Mouse (Mus musculus): ENCODE data around the gene Nova2. TPM values are rescaled to one million over a fixed set of nuclear protein-coding genes. Genes with fewer than 3 reads are reported as not detected.

Nova2 gene
- total RNA-seq, 1 experiment from 2014 or later, result not detected

DNA sequence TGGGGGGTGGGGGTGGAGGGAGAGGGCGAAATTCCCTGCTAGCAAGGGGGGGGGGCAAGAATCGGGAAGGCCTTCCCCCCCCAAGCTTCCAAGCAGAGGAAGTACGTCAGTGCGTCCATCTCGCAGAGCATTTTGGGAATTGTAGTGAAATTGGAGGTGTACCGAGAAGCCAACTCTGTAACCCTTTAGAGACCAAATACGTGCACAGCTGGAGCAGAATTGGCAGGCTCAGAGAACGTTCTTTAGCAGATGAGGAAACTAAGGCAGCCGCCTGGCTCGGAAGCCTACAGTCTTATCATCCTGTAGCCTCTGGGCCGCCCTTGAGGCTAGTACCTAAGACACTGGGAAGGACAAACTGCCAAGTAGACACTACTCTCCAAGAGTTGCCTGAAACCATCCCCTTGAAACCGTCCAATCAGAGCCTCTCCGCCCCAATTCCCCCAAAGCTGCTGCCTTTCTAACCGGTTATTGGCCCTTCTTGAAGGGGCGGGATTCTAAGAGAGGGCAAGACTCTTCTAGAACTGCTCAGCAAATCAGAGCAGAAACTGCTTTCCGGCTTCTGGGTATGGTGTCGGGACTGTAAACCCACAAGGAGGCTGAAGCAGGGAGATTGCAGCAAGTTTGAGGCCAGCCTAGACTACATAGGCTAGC, 77.3 kb downstream of the Nova2 start:
- ATAC-seq (ENCODE audit: extremely low read depth, insufficient number of reproducible peaks, low FRiP score, poor library complexity, severe bottlenecking), result peak; percentile 21; the same call in 1 of the 2 replicates

DNA sequence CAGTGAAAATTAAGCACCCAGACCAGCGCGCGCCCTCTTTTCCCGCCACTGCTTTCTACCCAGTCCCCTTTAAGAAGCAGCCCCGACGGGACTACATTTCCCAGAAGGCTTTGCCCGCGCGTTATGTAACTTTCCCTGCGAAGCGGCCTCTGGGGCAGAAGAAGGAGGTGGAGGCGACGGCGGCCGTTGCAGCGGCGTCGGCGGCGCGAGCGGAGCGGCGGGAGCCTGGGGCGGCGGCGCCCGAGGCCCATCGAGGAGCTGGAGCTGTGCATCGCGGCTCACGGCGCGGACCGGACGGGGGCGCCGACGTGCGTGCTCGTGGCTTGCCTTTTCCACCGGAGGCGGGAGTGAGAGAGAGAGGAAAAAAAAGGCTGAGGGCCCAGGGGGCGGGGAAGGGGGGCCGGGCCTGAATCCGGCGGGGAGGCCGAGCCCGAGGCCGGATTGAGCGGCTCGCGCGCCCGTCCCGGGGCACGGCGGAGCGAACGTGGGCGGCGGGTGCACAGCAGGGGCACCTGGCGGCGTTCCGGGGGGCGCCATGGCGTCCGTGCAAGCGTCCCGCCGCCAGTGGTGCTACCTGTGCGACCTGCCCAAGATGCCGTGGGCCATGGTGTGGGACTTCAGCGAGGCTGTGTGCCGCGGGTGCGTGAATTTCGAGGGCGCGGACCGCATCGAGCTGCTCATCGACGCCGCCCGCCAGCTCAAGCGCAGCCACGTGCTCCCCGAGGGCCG, 78.4 kb downstream of the Nova2 start, which contains the start of gene Irf2bp1:
Irf2bp1 (plus strand) TSS at position 143 of the 729 bp plus-strand sequence.
- ATAC-seq (ENCODE audit: extremely low read depth, insufficient number of reproducible peaks, low FRiP score, poor library complexity, severe bottlenecking), result peak; percentile 62

DNA sequence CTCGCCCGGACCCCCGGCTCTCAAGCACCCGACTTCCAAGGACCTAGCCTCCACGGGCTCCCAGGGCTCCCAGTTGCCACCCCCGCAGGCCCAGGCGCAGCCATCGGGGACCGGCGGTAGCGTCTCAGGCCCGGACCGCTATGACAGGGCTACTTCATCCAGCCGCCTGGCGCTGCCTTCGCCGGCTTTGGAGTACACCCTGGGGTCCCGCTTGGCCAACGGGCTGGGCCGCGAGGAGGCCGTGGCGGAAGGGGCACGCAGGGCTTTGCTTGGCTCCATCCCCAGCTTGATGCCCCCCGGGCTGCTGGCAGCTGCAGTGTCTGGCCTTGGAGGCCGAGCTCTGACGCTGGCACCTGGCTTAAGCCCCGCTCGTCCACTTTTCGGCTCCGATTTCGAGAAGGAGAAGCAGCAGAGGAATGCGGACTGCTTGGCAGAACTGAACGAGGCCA, 79.0 kb downstream of the Nova2 start:
- ATAC-seq (ENCODE audit: extremely low read depth, insufficient number of reproducible peaks, low FRiP score, poor library complexity, severe bottlenecking), result no peak

DNA sequence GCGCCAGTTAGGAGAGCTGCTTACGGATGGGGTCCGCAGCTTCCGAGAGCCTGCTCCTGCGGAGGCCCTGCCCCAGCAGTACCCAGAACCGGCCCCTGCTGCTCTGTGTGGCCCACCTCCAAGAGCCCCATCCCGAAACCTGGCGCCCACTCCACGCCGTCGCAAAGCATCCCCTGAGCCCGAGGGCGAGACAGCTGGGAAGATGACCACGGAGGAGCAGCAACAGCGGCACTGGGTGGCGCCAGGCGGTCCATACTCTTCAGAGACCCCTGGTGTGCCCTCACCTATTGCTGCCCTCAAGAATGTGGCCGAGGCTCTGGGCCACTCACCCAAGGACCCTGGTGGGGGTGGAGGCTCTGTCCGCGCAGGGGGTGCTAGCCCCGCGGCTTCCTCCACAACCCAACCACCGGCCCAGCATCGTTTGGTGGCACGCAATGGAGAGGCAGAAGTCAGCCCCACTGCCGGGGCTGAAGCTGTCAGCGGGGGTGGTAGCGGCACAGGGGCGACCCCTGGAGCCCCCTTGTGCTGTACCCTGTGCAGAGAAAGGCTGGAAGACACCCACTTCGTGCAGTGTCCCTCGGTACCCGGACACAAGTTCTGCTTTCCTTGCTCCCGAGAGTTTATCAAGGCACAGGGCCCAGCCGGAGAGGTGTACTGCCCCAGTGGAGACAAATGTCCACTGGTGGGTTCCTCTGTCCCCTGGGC, 79.9 kb downstream of the Nova2 start:
- no peak for ATAC-seq (ENCODE audit: extremely low read depth, insufficient number of reproducible peaks, low FRiP score, poor library complexity, severe bottlenecking)

DNA sequence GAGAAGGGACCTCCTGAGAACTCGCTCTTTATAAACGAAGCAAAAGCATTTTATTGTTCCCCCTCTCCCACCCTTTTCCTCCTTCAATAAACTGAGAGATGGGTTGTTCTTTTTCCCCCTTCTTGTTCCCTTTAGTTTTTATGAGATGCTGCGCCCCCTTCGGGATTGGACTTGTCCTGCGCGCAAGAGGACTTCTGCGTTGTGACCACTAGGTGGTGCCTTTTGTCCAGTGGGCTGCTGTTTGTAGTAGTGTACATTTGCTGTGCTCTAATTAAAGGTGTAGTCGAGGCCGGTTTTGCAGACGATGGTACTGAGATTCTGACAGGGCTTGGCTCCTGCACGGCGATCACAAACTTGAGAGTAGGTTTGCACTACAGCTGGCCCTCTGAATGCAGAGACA, 80.8 kb downstream of the Nova2 start:
- ATAC-seq (ENCODE audit: extremely low read depth, insufficient number of reproducible peaks, low FRiP score, poor library complexity, severe bottlenecking), result peak; percentile 53

DNA sequence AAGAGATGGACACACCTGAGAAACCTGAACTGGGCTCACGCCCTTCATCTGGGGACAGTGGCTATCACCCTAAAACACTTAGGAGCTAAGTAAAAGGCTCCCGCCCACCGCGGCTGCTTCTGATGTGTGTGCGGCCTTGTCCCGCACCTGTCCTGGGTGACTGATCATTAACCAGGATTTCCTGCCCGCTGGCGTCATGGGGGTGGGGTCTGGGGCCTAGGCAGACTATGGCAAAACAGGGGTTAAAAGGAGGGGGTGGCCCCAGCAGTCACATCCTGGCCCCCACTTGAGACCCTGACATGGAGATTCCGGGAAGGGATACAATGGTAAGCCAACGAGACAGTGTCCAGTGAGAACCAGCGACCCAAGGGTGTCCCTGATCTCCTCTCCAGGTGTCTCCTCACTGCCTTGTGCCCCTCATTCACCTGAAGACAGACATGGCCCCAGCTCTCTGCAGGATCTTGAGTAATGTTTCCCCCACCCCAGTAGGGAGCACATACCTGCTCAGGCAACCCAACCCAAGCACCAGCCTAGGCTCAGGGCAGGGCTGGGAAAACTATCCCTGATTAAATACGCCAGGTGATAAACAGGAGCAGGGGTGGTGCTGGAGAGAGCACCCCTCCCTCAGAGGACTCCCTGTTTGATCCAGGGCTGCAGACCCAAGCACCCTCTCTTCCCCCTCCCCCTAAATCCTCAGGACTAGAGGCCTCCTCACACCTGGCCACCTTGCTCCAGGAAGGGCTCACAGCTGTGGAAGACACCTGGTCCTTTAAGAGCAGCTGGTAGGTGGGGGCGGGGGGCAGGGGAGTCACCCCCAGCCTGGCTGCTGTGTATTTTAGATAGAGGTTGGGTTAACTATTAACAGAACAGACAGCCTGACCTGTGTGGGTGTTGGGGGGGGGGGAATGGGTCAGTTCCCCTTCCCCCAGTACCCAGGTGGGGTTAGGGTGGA, 81.6 kb downstream of the Nova2 start:
- ATAC-seq (ENCODE audit: extremely low read depth, insufficient number of reproducible peaks, low FRiP score, poor library complexity, severe bottlenecking), result no peak

DNA sequence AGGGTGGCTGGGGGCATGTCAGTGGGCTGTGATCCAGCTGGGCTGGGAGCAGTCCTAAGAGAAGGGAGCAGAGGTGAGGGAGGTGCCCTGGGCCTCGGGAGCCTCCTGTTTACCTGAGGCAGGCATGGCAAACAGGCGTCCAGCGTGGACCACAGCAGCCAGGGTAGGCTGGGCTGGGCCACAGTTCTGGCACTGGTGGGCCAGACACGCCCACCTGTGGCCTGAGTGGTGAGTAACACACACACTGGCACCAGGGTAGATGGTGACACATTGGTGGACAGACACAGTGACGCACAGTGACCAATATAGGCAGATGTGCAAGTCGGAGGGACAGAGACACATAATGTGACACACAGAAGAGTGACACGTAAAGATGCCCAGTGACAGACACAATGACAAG, 84.9 kb downstream of the Nova2 start:
- no peak for ATAC-seq (ENCODE audit: extremely low read depth, insufficient number of reproducible peaks, low FRiP score, poor library complexity, severe bottlenecking)

DNA sequence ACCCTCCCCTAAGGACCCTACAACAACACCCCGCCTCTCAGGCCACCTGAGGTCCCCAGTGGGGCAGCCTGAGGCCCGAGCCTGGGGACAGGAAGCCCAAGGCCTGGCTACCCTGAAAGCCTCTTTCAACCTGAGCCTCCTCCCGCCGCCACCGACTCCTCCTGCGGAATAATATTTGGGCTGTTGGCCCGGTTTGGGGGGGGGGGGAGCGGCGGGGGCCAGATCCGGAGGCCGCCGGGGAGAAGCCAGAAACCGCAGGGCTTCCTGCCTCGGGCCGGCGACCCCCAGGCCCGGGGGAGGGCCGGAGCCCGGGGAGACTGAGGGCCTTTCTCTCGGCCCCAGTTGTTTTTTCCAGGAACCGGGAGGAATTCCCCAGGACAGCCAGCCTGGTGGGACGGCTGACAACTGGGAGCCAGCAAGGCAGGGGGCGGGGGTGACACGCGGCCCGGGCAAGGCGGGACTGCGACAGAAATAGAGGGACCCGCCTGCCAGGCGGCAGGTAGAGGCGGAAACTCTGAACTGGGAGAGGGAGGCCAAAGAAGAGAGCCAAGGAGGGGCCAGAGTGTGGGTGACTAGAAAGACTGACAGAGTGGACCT, 86.4 kb downstream of the Nova2 start:
- ATAC-seq (ENCODE audit: extremely low read depth, insufficient number of reproducible peaks, low FRiP score, poor library complexity, severe bottlenecking), result no peak

DNA sequence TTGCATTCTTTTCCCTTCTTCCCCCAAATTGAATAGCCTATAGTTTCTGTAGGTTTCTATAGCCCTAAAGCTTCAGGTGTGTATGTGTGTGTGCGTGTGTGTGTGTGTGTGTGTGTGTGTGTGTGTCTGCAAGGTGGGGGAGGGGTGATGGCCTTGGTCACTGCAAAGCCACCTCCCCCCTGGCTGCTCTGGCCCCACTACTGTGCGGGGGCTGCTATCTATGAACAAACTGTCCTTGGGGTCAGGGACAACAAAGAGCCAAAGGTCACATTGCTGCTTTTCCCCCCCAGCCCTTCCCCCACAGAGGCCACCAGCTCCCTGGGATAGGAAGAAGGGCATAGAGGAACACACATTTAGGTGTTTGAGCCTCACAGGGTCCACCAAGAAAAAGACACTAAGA, 87.2 kb downstream of the Nova2 start:
- ATAC-seq (ENCODE audit: extremely low read depth, insufficient number of reproducible peaks, low FRiP score, poor library complexity, severe bottlenecking), result no peak

DNA sequence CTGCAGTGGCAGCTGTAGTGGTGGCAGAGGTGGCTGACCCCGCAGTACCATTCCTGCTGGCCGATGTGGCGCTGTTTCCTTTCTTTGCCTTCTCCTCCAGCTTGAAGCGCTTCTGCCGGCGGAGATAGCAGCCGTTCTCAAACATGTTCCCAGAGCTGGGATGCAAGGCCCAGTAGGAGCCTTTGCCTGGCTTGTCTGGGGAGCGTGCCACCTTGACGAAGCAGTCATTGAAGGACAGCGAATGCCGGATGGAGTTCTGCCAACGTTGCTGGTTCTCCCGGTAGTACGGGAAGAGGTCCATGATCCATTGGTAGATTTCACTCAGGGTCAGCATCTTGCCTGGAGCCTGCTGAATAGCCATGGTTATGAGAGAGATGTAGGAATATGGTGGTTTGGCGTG, 88.8 kb downstream of the Nova2 start:
- no peak for ATAC-seq (ENCODE audit: extremely low read depth, insufficient number of reproducible peaks, low FRiP score, poor library complexity, severe bottlenecking)

Other genes starting within 250 kb of the Nova2 start
- gene Psg20, start 239.7 kb upstream of the Nova2 start, total RNA-seq (2017), result not detected in 2 replicates
- gene Psg22, start 207.8 kb upstream of the Nova2 start, total RNA-seq (2017), result not detected in 2 replicates
- gene Psg19, start 127.4 kb upstream of the Nova2 start, total RNA-seq (2017), result not detected in 2 replicates
- not detected in 2 replicates for gene Psg17, start 104.3 kb upstream of the Nova2 start, total RNA-seq (2017)
- gene Mill2, start 85.9 kb upstream of the Nova2 start, total RNA-seq (2017), result 0.49 TPM in 1 of 2 replicates, not detected in the other
- gene Pglyrp1, start 54.6 kb upstream of the Nova2 start, total RNA-seq (2017), result 146 and 154 TPM in 2 replicates
- 16.2 and 17.5 TPM in 2 replicates for gene Ccdc61, start 15.5 kb upstream of the Nova2 start, total RNA-seq (2017)
- not detected in 2 replicates for gene Nanos2, start 61.5 kb downstream of the Nova2 start, total RNA-seq (2017)
- 0.74 and 2.0 TPM in 2 replicates for gene Mypop, start 65.4 kb downstream of the Nova2 start, total RNA-seq (2017)
- 13.2 and 16.9 TPM in 2 replicates for gene Irf2bp1, start 78.2 kb downstream of the Nova2 start, total RNA-seq (2017)
- not detected in 2 replicates for gene Foxa3, start 97.7 kb downstream of the Nova2 start, total RNA-seq (2017)
- gene Sympk, start 98.5 kb downstream of the Nova2 start, total RNA-seq (2017), result 64.8 and 67.0 TPM in 2 replicates
- gene Rsph6a, start 128.8 kb downstream of the Nova2 start, total RNA-seq (2017), result 0.35 and 0.37 TPM in 2 replicates
- gene Dmwd, start 150.3 kb downstream of the Nova2 start, total RNA-seq (2017), result 3.1 and 3.4 TPM in 2 replicates
- gene Dmpk, start 158.0 kb downstream of the Nova2 start, total RNA-seq (2017), result 1.4 and 2.1 TPM in 2 replicates
- gene Six5, start 168.7 kb downstream of the Nova2 start, total RNA-seq (2017), result 0.12 TPM in 1 of 2 replicates, not detected in the other
- gene Gm4969, start 192.5 kb downstream of the Nova2 start, total RNA-seq (2017), result not detected in 2 replicates
- gene Fbxo46, start 194.0 kb downstream of the Nova2 start, total RNA-seq (2017), result 11.3 and 13.3 TPM in 2 replicates
- gene Qpctl, start 223.4 kb downstream of the Nova2 start, total RNA-seq (2017), result 3.8 and 5.3 TPM in 2 replicates
- 26.4 and 33.0 TPM in 2 replicates for gene Snrpd2, start 223.8 kb downstream of the Nova2 start, total RNA-seq (2017)
- not detected in 2 replicates for gene Gipr, start 240.2 kb downstream of the Nova2 start, total RNA-seq (2017)